Mouse (Mus musculus): Measurements from ENCODE around the gene Ccdc125. TPM values are rescaled to one million over a fixed set of nuclear protein-coding genes. Genes with fewer than 3 reads are reported as not detected.

Ccdc125 gene
- total RNA-seq, 2 experiments from 2014 or later, result 0.33 to 0.97 TPM

Other genes starting within 250 kb of the Ccdc125 start
- under 1 TPM in 1 of 2 experiments, not detected in 1; 0.15 TPM for gene Naip1, start 216.8 kb upstream of the Ccdc125 start, total RNA-seq (2021)
- gene Gtf2h2, start 177.1 kb upstream of the Ccdc125 start, total RNA-seq (2021), result 10 to 100 TPM; 36.4 to 40.1 TPM
- 10 to 100 TPM; 10.1 to 10.8 TPM for gene Ocln, start 117.0 kb upstream of the Ccdc125 start, total RNA-seq (2021)
- gene Marveld2, start 52.7 kb upstream of the Ccdc125 start, total RNA-seq (2021), result 1 to 10 TPM; 1.2 to 1.8 TPM
- gene Ak6, start 18.7 kb upstream of the Ccdc125 start, total RNA-seq (2021), result 10 to 100 TPM; 91.6 to 91.8 TPM
- 10 to 100 TPM; 12.8 to 13.1 TPM for gene Rad17, start 18.7 kb upstream of the Ccdc125 start, total RNA-seq (2021)
- gene Taf9, start 18.1 kb upstream of the Ccdc125 start, total RNA-seq (2021), result 10 to 100 TPM; 24.4 to 31.4 TPM
- gene Cdk7, start 61.2 kb downstream of the Ccdc125 start, total RNA-seq (2021), result 10 to 100 TPM; 32.2 to 34.8 TPM
- gene Mrps36, start 74.9 kb downstream of the Ccdc125 start, total RNA-seq (2021), result 10 to 100 TPM; 66.7 to 74.3 TPM
- gene Cenph, start 106.2 kb downstream of the Ccdc125 start, total RNA-seq (2021), result under 1 TPM; 0.66 to 0.72 TPM
- gene Ccnb1, start 116.9 kb downstream of the Ccdc125 start, total RNA-seq (2021), result 1 to 10 TPM; 2.1 to 2.9 TPM
- 10 to 100 TPM; 41.9 to 43.7 TPM for gene Slc30a5, start 163.7 kb downstream of the Ccdc125 start, total RNA-seq (2021)

Data from left cerebral cortex, postnatal 14 days (tissue).